Mouse (Mus musculus) forebrain, embryonic 11.5 days (tissue): ENCODE data around the gene Pabpc4. TPM values are rescaled to one million over a fixed set of nuclear protein-coding genes. Genes with fewer than 3 reads are reported as not detected.
A peak's percentile ranks its signal among the peaks of the same experiment; 100 is the strongest.

ENCODE experiments used
- ATAC-seq: fragments of 200-750 bp; cut with Nextera tagmentation; replicated peaks from 2 replicates; pipeline ENCODE4 v1.8.0; 2017; ENCODE audit warnings: moderate TSS enrichment; ENCODE audit not compliant: low FRiP score
- DNase-seq: peaks from one replicate; pipeline ENCODE4 v3.0.0-alpha.2; 2017; ENCODE audit warnings: low spot score
- H3K27ac ChIP-seq: fragments of 300-500 bp; sonication (generic); 2 replicates; pipeline ENCODE4 v1.5.1; 2014; ENCODE audit warnings: low read depth, low read length
- H3K27me3 ChIP-seq: fragments of 300-500 bp; sonication (generic); 2 replicates; pipeline ENCODE4 v1.6.1; 2014; ENCODE audit warnings: mild to moderate bottlenecking, low read length, mixed read lengths; ENCODE audit not compliant: control insufficient read depth, insufficient read depth
- H3K36me3 ChIP-seq: fragments of 300-500 bp; sonication (generic); 2 replicates; pipeline ENCODE4 v1.6.1; 2014; ENCODE audit warnings: mild to moderate bottlenecking, low read length, moderate library complexity, mixed read lengths; ENCODE audit not compliant: control insufficient read depth, insufficient read depth
- H3K4me1 ChIP-seq: fragments of 300-500 bp; sonication (generic); replicated peaks from 2 replicates; pipeline ENCODE4 v1.6.1; 2014; ENCODE audit warnings: low read length, mixed read lengths; ENCODE audit not compliant: control insufficient read depth, insufficient read depth
- H3K4me2 ChIP-seq: fragments of 300-500 bp; sonication (generic); 2 replicates; pipeline ENCODE4 v1.6.1; 2014; ENCODE audit warnings: low read depth, mild to moderate bottlenecking, low read length, moderate library complexity, mixed read lengths; ENCODE audit not compliant: severe bottlenecking
- H3K4me3 ChIP-seq: fragments of 300-500 bp; sonication (generic); 2 replicates; pipeline ENCODE4 v1.5.1; 2014; ENCODE audit warnings: low read depth, low read length
- H3K9ac ChIP-seq: fragments of 300-500 bp; sonication (generic); 2 replicates; pipeline ENCODE4 v1.6.1; 2014; ENCODE audit warnings: low read length
- H3K9me3 ChIP-seq: fragments of 300-500 bp; sonication (generic); 2 replicates; pipeline ENCODE4 v1.6.1; 2016; ENCODE audit warnings: low read length, mixed read lengths; ENCODE audit not compliant: control insufficient read depth
- WGBS: fragments of 180-500 bp; shearing (Covaris S2); extraction: QIAGEN DNeasy Blood & Tissue Kit; methylation state at CpG from one replicate; pipeline ENCODE4 v1.1.7; 2014; 5-methylcytosine and 5-hydroxymethylcytosine counted together
- polyA plus RNA-seq: library from polyadenylated mRNA; unstranded; fragments of >200 nt; fragmentation: Nextera tagmentation; extraction: Ambion mirVana; gene quantifications from 2 replicates; pipeline ENCODE4 v1.2.1, GENCODE M21; 2014

Pabpc4 gene
- polyA plus RNA-seq, 1 experiment from 2014 or later: 47.0 TPM

DNA sequence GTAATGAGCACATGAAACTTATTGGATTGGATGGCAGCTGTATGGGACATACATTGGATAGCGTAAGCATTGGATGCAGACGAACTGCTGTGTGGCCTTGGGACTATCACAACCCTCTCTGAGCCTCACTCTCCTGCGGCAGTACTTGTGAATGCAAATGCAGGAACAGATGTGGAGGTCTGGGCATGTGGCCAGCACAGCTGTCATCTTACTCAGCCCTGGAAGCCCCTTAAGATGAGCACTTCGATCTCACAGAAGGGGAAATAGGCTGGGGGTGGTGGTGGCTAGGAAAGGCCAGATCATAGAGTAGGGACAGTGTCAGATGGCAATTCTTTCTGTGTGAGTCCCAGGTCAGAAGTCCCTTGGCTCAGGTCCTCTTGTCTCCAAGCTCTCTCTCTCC lies 75.5 kb downstream of the Pabpc4 start:
- Histone ChIP-seq H3K9ac (no peak overlapping the region), H3K4me1 (peaks cover 4% of the 10 kb centered on the region; the same call in 1 of the 2 replicates), H3K36me3 (no peaks in the 10 kb centered on the region), H3K27me3 (peaks cover 24% of the 10 kb centered on the region), H3K4me3 (no peak overlapping the region), H3K9me3 (no peaks in the 10 kb centered on the region; the same call in 1 of the 2 replicates), H3K27ac (no peak overlapping the region), H3K4me2 (no peak overlapping the region)
- DNase-seq (no peak), ATAC-seq (no peak)
- 88% methylated on average over 4 of the region's 4 CpGs for WGBS

DNA sequence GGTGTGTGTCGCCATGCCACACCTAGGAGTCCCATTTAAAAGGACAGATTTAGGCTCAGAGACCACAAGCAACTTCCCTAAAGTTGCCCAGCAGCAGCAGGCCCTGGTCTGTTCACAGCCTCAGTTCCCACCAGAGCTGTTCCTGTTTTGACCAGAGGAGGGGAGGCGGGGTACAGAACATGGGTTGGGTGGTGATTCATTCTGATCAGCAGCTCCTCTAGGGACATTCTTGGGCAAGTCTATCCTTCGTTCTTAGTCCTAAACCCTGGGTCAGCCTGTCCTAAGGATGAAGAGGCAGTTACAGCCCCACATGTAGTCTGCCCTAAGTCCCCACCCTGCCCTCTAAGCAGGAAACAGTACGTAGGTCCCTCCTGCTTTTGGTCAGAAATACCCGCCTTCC lies 78.1 kb downstream of the Pabpc4 start:
- WGBS: 71% methylated on average over 5 of the region's 5 CpGs
- DNase-seq (no peak), ATAC-seq (no peak)
- Histone ChIP-seq H3K27ac (no peak overlapping the region), H3K4me1 (peaks cover 4% of the 10 kb centered on the region), H3K36me3 (no peaks in the 10 kb centered on the region), H3K9me3 (no peaks in the 10 kb centered on the region), H3K9ac (no peak overlapping the region), H3K27me3 (peaks cover 37% of the 10 kb centered on the region), H3K4me2 (no peak overlapping the region), H3K4me3 (no peak overlapping the region)

DNA sequence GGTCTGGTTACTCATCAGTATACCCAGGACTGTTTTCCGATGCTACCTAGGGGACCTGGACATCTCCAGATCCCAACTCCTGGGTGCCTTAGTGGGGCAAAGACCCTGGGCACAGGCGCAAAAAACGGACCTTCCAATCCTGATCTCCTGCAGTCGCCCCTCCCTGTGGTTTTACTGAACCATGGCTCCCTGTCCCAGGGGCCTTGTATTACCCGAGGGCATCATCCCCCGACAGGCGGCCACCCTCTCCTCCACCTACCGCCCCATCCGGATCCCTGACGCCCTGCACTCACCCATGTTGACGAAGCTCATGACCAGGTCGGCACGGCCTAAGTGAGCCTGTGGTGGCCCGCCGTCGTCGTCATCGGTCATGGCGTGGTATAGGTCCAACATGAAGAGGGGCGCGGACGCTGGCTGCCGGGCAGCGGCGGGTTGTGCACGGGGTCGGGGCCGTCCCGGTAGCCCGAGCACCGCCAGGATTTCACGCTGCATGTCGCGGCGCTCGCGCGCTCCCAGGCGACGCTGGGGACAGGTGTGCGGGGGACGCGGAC lies 80.0 kb downstream of the Pabpc4 start:
- H3K36me3 ChIP-seq: no peaks in the 10 kb centered on the region; the same call in 1 of the 2 replicates
- WGBS: 2% methylated on average over 43 of the region's 43 CpGs
- peak overlapping the region; percentile 87 for H3K4me2 ChIP-seq
- peak overlapping the region; percentile 23; the same call in 1 of the 2 replicates for H3K9ac ChIP-seq
- peaks cover 37% of the 10 kb centered on the region for H3K27me3 ChIP-seq
- peak overlapping the region; percentile 49 for H3K4me3 ChIP-seq
- H3K4me1 ChIP-seq: peaks cover 4% of the 10 kb centered on the region
- no peaks in the 10 kb centered on the region for H3K9me3 ChIP-seq
- ATAC-seq: peak; percentile 49
- no peak overlapping the region for H3K27ac ChIP-seq
- no peak for DNase-seq

DNA sequence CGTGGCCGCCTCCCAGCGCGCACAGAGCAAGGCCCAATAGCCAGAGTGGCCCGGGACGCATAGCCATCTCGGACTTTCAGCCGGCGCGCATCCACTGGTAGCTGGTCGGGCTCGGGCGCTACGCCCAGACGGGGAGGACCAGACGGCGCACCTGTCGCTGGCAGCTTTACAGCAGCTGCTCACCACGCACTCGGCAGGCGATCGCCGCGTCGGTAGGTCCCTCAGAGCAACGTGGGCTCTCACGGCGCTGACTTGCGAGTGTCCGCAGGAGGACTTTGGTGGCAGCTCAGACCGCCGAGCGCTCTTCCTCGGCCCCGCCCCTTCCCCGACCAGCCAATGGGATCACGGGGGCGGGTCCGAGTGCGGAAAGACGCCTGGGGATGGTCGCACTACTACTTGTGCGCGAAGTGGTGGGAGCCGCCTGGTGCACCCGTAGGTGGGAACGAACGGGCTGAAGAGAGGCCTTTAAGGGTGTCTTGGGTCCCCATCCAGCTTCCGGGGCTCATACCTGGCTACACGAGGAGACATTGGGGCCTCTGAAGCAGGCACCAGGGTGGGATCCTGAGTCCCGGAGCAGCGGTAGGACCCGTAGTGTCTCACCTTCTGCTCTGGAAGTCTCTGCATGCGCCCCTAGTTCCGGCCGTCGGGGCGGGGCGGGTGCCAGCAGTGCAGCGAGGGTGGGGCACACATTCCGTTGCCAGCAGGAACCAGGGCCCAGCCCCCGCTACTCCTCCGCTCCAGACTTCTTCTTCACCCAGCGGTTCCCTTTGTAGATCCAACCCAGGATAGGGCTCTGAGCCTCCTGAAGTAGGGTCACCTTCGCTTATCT lies 80.7 kb downstream of the Pabpc4 start, which contains the start of gene Bmp8a:
Gene Bmp8a, minus strand, starts transcription at position 611 of the 829 bp plus-strand sequence.
- no peak within 1 kb of the TSS for H3K27ac ChIP-seq
- ATAC-seq: peak; percentile 93
- no peaks in the 10 kb centered on the region; the same call in 1 of the 2 replicates for H3K36me3 ChIP-seq
- peak within 1 kb of the TSS; percentile 87 for H3K4me2 ChIP-seq
- H3K27me3 ChIP-seq: peaks cover 37% of the 10 kb centered on the region
- no peaks in the 10 kb centered on the region for H3K9me3 ChIP-seq
- under 1% methylated on average over 64 of the region's 65 CpGs for WGBS
- H3K9ac ChIP-seq: peak within 1 kb of the TSS; percentile 23; the same call in 1 of the 2 replicates
- DNase-seq: peak; percentile 89
- H3K4me3 ChIP-seq: peak within 1 kb of the TSS; percentile 49
- H3K4me1 ChIP-seq: peaks cover 4% of the 10 kb centered on the region

DNA sequence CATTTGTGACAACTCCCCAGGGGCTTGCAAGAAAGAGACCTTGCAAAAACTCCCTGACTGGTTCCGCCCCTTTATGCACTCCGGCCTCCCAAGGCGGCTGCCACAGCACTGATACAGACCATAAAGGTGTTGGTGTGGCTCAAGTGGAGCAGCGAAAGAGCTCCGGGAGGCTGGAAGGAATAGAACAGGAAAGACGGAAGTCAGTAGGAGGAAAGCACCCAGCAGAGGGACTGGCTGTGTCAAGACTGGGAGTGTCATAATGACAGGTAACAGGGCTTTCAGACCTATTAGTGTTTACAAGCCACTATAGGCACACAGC lies 81.3 kb downstream of the Pabpc4 start:
- H3K27ac ChIP-seq: no peak overlapping the region
- H3K9ac ChIP-seq: no peak overlapping the region
- H3K4me2 ChIP-seq: peak overlapping the region; percentile 87
- H3K4me3 ChIP-seq: peak overlapping the region; percentile 49
- H3K9me3 ChIP-seq: no peaks in the 10 kb centered on the region
- DNase-seq (no peak), ATAC-seq (no peak)
- H3K4me1 ChIP-seq: peaks cover 4% of the 10 kb centered on the region
- H3K36me3 ChIP-seq: no peaks in the 10 kb centered on the region; the same call in 1 of the 2 replicates
- H3K27me3 ChIP-seq: peaks cover 37% of the 10 kb centered on the region
- WGBS: 11% methylated on average over 6 of the region's 6 CpGs

Other genes with a start within 250 kb of the Pabpc4 start
- gene Trit1, start 245.8 kb upstream of the Pabpc4 start, polyA plus RNA-seq: 21.6 and 24.4 TPM in 2 replicates
- 0.20 and 0.24 TPM in 2 replicates for gene Bmp8b, start 157.2 kb upstream of the Pabpc4 start, polyA plus RNA-seq
- not detected in 2 replicates for gene Oxct2b, start 146.1 kb upstream of the Pabpc4 start, polyA plus RNA-seq
- gene Ppie, start 122.4 kb upstream of the Pabpc4 start, polyA plus RNA-seq: 116 and 123 TPM in 2 replicates
- gene Hpcal4, start 79.1 kb upstream of the Pabpc4 start, polyA plus RNA-seq: 0.41 and 0.60 TPM in 2 replicates
- not detected in 2 replicates for gene Nt5c1a, start 60.8 kb upstream of the Pabpc4 start, polyA plus RNA-seq
- 7.1 and 7.9 TPM in 2 replicates for gene Heyl, start 28.8 kb upstream of the Pabpc4 start, polyA plus RNA-seq
- gene Oxct2a, start 61.3 kb downstream of the Pabpc4 start, polyA plus RNA-seq: not detected in 2 replicates
- 0.13 and 0.23 TPM in 2 replicates for gene Bmp8a, start 80.9 kb downstream of the Pabpc4 start, polyA plus RNA-seq